Mouse (Mus musculus) midbrain, embryonic 14.5 days (tissue): ENCODE results near the gene Arhgap24. TPM values are rescaled to one million over a fixed set of nuclear protein-coding genes. Genes with fewer than 3 reads are reported as not detected.
"Not testable (repeated sequence)": the region's sequence is repeated elsewhere in the genome, so short reads cannot be mapped to it uniquely, and the experiment has no call there.

Source experiments
- ATAC-seq: fragments of 200-750 bp; cut with Nextera tagmentation; 2 replicates; pipeline ENCODE4 v1.8.0; 2017; ENCODE audit warnings: moderate number of reproducible peaks, moderate library complexity; ENCODE audit not compliant: low FRiP score, low TSS enrichment
- DNase-seq: peaks from one replicate; pipeline ENCODE4 v3.0.0-alpha.2; 2015
- H3K27ac ChIP-seq: fragments of 300-500 bp; sonication (generic); replicated peaks from 2 replicates; pipeline ENCODE4 v1.5.1; 2014; ENCODE audit warnings: mild to moderate bottlenecking, low read depth, low read length, moderate library complexity
- H3K27me3 ChIP-seq: fragments of 300-500 bp; sonication (generic); 2 replicates; pipeline ENCODE4 v1.6.1; 2014; ENCODE audit warnings: low read length, control low read depth, mixed read lengths; ENCODE audit not compliant: control insufficient read depth, insufficient read depth
- H3K36me3 ChIP-seq: fragments of 300-500 bp; sonication (generic); 2 replicates; pipeline ENCODE4 v1.6.1; 2014; ENCODE audit warnings: low read length, control low read depth; ENCODE audit not compliant: control insufficient read depth, insufficient read depth
- H3K4me1 ChIP-seq: fragments of 300-500 bp; sonication (generic); 2 replicates; pipeline ENCODE4 v1.6.1; 2014; ENCODE audit warnings: mild to moderate bottlenecking, antibody characterized with exemption, low read length, control low read depth; ENCODE audit not compliant: control insufficient read depth, insufficient read depth
- H3K4me2 ChIP-seq: fragments of 300-500 bp; sonication (generic); 2 replicates; pipeline ENCODE4 v1.6.1; 2014; ENCODE audit warnings: mild to moderate bottlenecking, low read length, moderate library complexity
- H3K4me3 ChIP-seq: fragments of 300-500 bp; sonication (generic); replicated peaks from 2 replicates; pipeline ENCODE4 v1.5.1; 2014; ENCODE audit warnings: low read depth, low read length
- H3K9ac ChIP-seq: fragments of 300-500 bp; sonication (generic); replicated peaks from 2 replicates; pipeline ENCODE4 v1.6.1; 2014; ENCODE audit warnings: mild to moderate bottlenecking, low read length, moderate library complexity
- H3K9me3 ChIP-seq: fragments of 300-500 bp; sonication (generic); 2 replicates; pipeline ENCODE4 v1.6.1; 2016; ENCODE audit warnings: low read length, control low read depth, mixed read lengths; ENCODE audit not compliant: control insufficient read depth
- WGBS: fragments of 180-500 bp; shearing (Covaris S2); extraction: QIAGEN DNeasy Blood & Tissue Kit; methylation state at CpG from one replicate; pipeline ENCODE4 v1.1.7; 2014; 5-methylcytosine and 5-hydroxymethylcytosine counted together
- polyA plus RNA-seq: library from polyadenylated mRNA; unstranded; fragments of >200 nt; fragmentation: Nextera tagmentation; extraction: Ambion mirVana; gene quantifications from 2 replicates; pipeline ENCODE4 v1.2.1, GENCODE M21; 2014

Gene Arhgap24
- polyA plus RNA-seq, 1 experiment from 2014 or later = 7.3 TPM

- not testable (repeated sequence) for H3K9me3 ChIP-seq, H3K4me2 ChIP-seq, H3K36me3 ChIP-seq, H3K27me3 ChIP-seq, DNase-seq, H3K4me3 ChIP-seq, ATAC-seq, H3K4me1 ChIP-seq, H3K9ac ChIP-seq, H3K27ac ChIP-seq
- WGBS = 91% methylated on average over 9 of the region's 9 CpGs
Measured at GRCm38 (mm10) chr5:102872996-102873395, 391.8 kb downstream of the Arhgap24 start.

- no peak overlapping the region for H3K27ac ChIP-seq
- DNase-seq (peak; percentile 90), ATAC-seq (no peak; the same call in 1 of the 2 replicates)
- no peaks in the 10 kb centered on the region for H3K27me3 ChIP-seq
- no peaks in the 10 kb centered on the region for H3K36me3 ChIP-seq
- WGBS = 46% methylated on average over 11 of the region's 11 CpGs
- H3K9me3 ChIP-seq = no peaks in the 10 kb centered on the region
- no peak overlapping the region for H3K9ac ChIP-seq
- no peaks in the 10 kb centered on the region for H3K4me1 ChIP-seq
- H3K4me3 ChIP-seq = no peak overlapping the region
- peak overlapping the region; percentile 23; the same call in 1 of the 2 replicates for H3K4me2 ChIP-seq
Measured at GRCm38 (mm10) chr5:102874605-102875298, 393.6 kb downstream of the Arhgap24 start.

- H3K27me3 ChIP-seq = no peaks in the 10 kb centered on the region
- H3K36me3 ChIP-seq = no peaks in the 10 kb centered on the region
- no peak overlapping the region for H3K27ac ChIP-seq
- no peak overlapping the region for H3K4me2 ChIP-seq
- no peak overlapping the region for H3K4me3 ChIP-seq
- H3K4me1 ChIP-seq = no peaks in the 10 kb centered on the region
- no peak for ATAC-seq
- H3K9ac ChIP-seq = no peak overlapping the region
- H3K9me3 ChIP-seq = no peaks in the 10 kb centered on the region
- 64% methylated on average over 16 of the region's 16 CpGs for WGBS
- DNase-seq = no peak
Measured at GRCm38 (mm10) chr5:102875628-102876027, 394.4 kb downstream of the Arhgap24 start.

GRCm38 (mm10) chr5:102888482-102889162, 407.4 kb downstream of the Arhgap24 start:
- H3K9me3 ChIP-seq = no peaks in the 10 kb centered on the region
- no peak overlapping the region for H3K4me2 ChIP-seq
- H3K27ac ChIP-seq = no peak overlapping the region; the same call in 1 of the 2 replicates
- peak; percentile 34 for DNase-seq
- H3K4me1 ChIP-seq = 0 out of 2 replicates have a peak, but pooled peaks cover 3% of the 10 kb centered on the region
- no peaks in the 10 kb centered on the region for H3K36me3 ChIP-seq
- ATAC-seq = no peak
- H3K4me3 ChIP-seq = no peak overlapping the region
- 73% methylated on average over 14 of the region's 14 CpGs for WGBS
- H3K27me3 ChIP-seq = no peaks in the 10 kb centered on the region
- no peak overlapping the region for H3K9ac ChIP-seq

GRCm38 (mm10) chr5:102889163-102889488, 407.9 kb downstream of the Arhgap24 start:
- ATAC-seq (no peak), DNase-seq (no peak)
- Histone ChIP-seq H3K4me1 (0 out of 2 replicates have a peak, but pooled peaks cover 3% of the 10 kb centered on the region), H3K27me3 (no peaks in the 10 kb centered on the region), H3K9ac (no peak overlapping the region), H3K4me3 (no peak overlapping the region), H3K4me2 (no peak overlapping the region), H3K27ac (no peak overlapping the region), H3K36me3 (no peaks in the 10 kb centered on the region), H3K9me3 (no peaks in the 10 kb centered on the region)
- 87% methylated on average over 2 of the region's 2 CpGs for WGBS

- H3K27ac ChIP-seq = no peak overlapping the region
- no peak overlapping the region for H3K9ac ChIP-seq
- ATAC-seq (no peak), DNase-seq (no peak)
- no peaks in the 10 kb centered on the region for H3K36me3 ChIP-seq
- 0 out of 2 replicates have a peak, but pooled peaks cover 3% of the 10 kb centered on the region for H3K4me1 ChIP-seq
- H3K9me3 ChIP-seq = no peaks in the 10 kb centered on the region
- 95% methylated on average over 11 of the region's 11 CpGs for WGBS
- no peaks in the 10 kb centered on the region for H3K27me3 ChIP-seq
- no peak overlapping the region for H3K4me2 ChIP-seq
- no peak overlapping the region for H3K4me3 ChIP-seq
Measured at GRCm38 (mm10) chr5:102892226-102892625, 411.0 kb downstream of the Arhgap24 start.

- H3K36me3 ChIP-seq = no peaks in the 10 kb centered on the region
- no peak overlapping the region for H3K4me3 ChIP-seq
- ATAC-seq (no peak), DNase-seq (no peak)
- H3K9me3 ChIP-seq = no peaks in the 10 kb centered on the region
- no peak overlapping the region for H3K27ac ChIP-seq
- 97% methylated on average over 4 of the region's 4 CpGs for WGBS
- no peaks in the 10 kb centered on the region for H3K4me1 ChIP-seq
- no peaks in the 10 kb centered on the region for H3K27me3 ChIP-seq
- H3K4me2 ChIP-seq = no peak overlapping the region
- H3K9ac ChIP-seq = no peak overlapping the region
Measured at GRCm38 (mm10) chr5:102898301-102898700, 417.1 kb downstream of the Arhgap24 start.

- ATAC-seq = no peak
- DNase-seq = peak; percentile 46
Measured at GRCm38 (mm10) chr5:102899680-102900215, 418.6 kb downstream of the Arhgap24 start.

More at GRCm38 (mm10) chr5:102899680-102900215, 418.6 kb downstream of the Arhgap24 start:
- Histone ChIP-seq H3K9ac (no peak overlapping the region), H3K4me1 (no peaks in the 10 kb centered on the region), H3K4me2 (no peak overlapping the region), H3K9me3 (no peaks in the 10 kb centered on the region), H3K36me3 (no peaks in the 10 kb centered on the region), H3K27ac (no peak overlapping the region), H3K4me3 (no peak overlapping the region), H3K27me3 (no peaks in the 10 kb centered on the region)
- 35% methylated on average over 6 of the region's 6 CpGs for whole genome bisulfite sequencing
